Mouse (Mus musculus): ENCODE measurements around the gene Orai3.

GRCm38 (mm10) chr7:127769651-127770038, at the start of gene Orai3:
- TF ChIP-seq CTCF (conservative IDR thresholded peaks at IDR 0.05; ENCODE audit: low read length) (no peak), NANOG (IDR thresholded peaks at IDR 0.05; ENCODE audit: borderline replicate concordance, low read length) (no peak), POU5F1 (IDR thresholded peaks at IDR 0.05; ENCODE audit: borderline replicate concordance, low read length) (no peak)
